Mouse (Mus musculus): ENCODE results near the gene Gm3029. TPM values are rescaled to one million over a fixed set of nuclear protein-coding genes. Genes with fewer than 3 reads are reported as not detected.

Gm3029 gene
- 0.41 TPM for polyA plus RNA-seq (2014; fragmentation: Illumina TruSeq; extraction: RNeasy Lipid Tissue Mini Kit (QIAGEN cat#74804); ENCODE audit: low read depth, low replicate concordance)

GRCm38 (mm10) chr14:3931456-3931855 lies at the start of gene Gm3029:
Gm3029 (plus strand) TSS chr14:3931756.

GRCm38 (mm10) chr14:3883872-3884271 lies 47.7 kb upstream of the Gm3029 start, which contains the start of gene Gm2916:
Gm2916 (plus strand) TSS chr14:3884172.

DNA sequence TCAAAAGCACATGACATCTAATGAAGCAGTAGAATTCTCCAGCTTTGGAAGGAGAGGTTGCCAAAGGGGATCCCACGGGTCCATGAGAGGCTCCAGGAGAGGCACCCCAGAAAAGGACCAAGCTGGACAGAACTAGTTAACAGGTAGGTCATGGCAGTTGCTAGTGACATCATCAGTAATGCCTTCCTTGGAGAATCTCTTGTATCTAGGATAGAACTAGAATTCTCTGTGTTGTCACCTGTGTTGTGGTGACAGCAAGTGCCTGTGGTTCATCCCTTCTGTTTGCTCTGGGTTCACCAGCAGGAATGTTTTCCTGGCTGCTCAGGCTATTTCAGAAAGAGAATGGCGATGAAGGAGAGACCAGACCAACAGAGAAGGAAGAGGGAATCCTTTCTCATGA lies 31.7 kb downstream of the Gm3029 start, which contains the start of gene Gm3095:
Gene Gm3095, plus strand, starts transcription at position 301 of the 400 bp plus-strand sequence.

Other genes with a start within 250 kb of the Gm3029 start
- not detected for gene Gm3043, start 243.0 kb upstream of the Gm3029 start, polyA plus RNA-seq (2014; fragmentation: Illumina TruSeq; extraction: RNeasy Lipid Tissue Mini Kit (QIAGEN cat#74804); ENCODE audit: low read depth, low replicate concordance)
- gene Gm3002, start 121.7 kb upstream of the Gm3029 start, polyA plus RNA-seq (2014; fragmentation: Illumina TruSeq; extraction: RNeasy Lipid Tissue Mini Kit (QIAGEN cat#74804); ENCODE audit: low read depth, low replicate concordance) = not detected
- gene Gm3033, start 85.5 kb upstream of the Gm3029 start, polyA plus RNA-seq (2014; fragmentation: Illumina TruSeq; extraction: RNeasy Lipid Tissue Mini Kit (QIAGEN cat#74804); ENCODE audit: low read depth, low replicate concordance) = not detected
- gene Gm2916, start 47.6 kb upstream of the Gm3029 start, polyA plus RNA-seq (2014; fragmentation: Illumina TruSeq; extraction: RNeasy Lipid Tissue Mini Kit (QIAGEN cat#74804); ENCODE audit: low read depth, low replicate concordance) = 0.46 TPM
- gene Gm3095, start 31.8 kb downstream of the Gm3029 start, polyA plus RNA-seq (2014; fragmentation: Illumina TruSeq; extraction: RNeasy Lipid Tissue Mini Kit (QIAGEN cat#74804); ENCODE audit: low read depth, low replicate concordance) = not detected
- gene Gm3099, start 66.6 kb downstream of the Gm3029 start, polyA plus RNA-seq (2014; fragmentation: Illumina TruSeq; extraction: RNeasy Lipid Tissue Mini Kit (QIAGEN cat#74804); ENCODE audit: low read depth, low replicate concordance) = 0.16 TPM
- not detected for gene Gm5796, start 92.2 kb downstream of the Gm3029 start, polyA plus RNA-seq (2014; fragmentation: Illumina TruSeq; extraction: RNeasy Lipid Tissue Mini Kit (QIAGEN cat#74804); ENCODE audit: low read depth, low replicate concordance)
- not detected for gene Gm3115, start 152.4 kb downstream of the Gm3029 start, polyA plus RNA-seq (2014; fragmentation: Illumina TruSeq; extraction: RNeasy Lipid Tissue Mini Kit (QIAGEN cat#74804); ENCODE audit: low read depth, low replicate concordance)
- 1.2 TPM for gene Gm8108, start 178.8 kb downstream of the Gm3029 start, polyA plus RNA-seq (2014; fragmentation: Illumina TruSeq; extraction: RNeasy Lipid Tissue Mini Kit (QIAGEN cat#74804); ENCODE audit: low read depth, low replicate concordance)
- not detected for gene Gm3127, start 233.3 kb downstream of the Gm3029 start, polyA plus RNA-seq (2014; fragmentation: Illumina TruSeq; extraction: RNeasy Lipid Tissue Mini Kit (QIAGEN cat#74804); ENCODE audit: low read depth, low replicate concordance)

Data from adipose tissue, adult 10 weeks (tissue).